Mouse (Mus musculus) frontal cortex, postnatal 14 days (tissue): Measurements from ENCODE around the gene Ugt1a2.

ENCODE experiments used
- DNase-seq, 2 experiments: peaks; one replicate each; pipeline ENCODE4 v3.0.0; 2022; ENCODE audit warnings: low spot score in 2 of 2

The Ugt1a2 gene

DNA sequence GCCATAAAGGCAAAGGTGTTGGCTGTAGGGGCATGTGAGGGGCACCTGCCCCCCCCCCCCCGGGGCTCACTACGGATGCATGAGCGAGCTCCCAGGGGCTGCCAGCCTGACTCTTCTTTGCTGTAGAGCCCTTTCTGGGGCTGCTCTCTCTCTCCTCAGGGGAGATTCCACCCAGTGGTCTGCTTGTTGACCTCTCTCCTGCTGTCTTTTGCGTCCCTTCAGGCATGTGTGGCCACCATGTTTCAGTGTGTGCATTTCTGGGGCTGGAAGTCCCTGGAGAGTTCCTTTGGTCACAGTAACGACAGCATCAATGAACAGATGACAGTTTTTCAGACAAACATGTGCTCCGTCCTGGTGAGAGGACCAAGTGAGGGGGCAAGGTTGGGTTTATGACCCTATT, 58.0 kb downstream of the Ugt1a2 start:
- no peak for DNase-seq

DNA sequence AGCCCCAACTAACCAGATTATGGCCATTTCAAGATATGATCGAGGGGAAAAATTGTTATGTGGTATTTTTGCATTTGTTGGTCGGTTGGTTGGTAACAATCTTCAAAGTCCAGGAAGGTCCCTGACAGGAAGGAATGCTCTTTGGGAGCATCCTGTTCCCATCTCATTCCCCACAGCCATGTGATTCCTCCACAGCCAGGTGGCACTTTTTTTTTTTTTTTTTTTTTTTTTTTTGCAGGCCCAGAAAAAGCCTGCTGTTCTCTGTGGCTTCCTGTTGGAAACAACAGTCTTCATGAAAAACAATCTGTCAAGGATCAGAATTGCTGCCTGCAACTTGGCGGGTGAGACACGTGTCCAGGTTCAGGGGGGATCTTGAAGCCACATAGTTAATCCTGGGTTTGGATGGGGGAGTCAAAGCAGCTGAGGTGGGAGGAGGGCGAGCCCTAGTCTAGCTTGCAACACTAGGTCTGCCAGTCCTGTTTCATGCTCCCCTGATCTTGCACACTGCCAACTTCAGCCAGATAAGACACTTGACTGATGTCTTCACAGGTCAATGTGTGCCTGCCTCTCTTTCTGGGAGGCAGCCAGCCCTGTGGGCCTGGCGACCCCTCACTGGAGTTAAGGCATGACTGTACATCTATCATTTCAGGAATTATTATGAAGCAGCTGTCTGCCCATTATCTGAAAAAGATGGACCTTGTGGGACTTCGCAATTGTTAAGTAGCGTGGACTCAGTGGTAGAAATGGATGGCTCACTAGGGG, 58.7 kb downstream of the Ugt1a2 start:
- DNase-seq = no peak

DNA sequence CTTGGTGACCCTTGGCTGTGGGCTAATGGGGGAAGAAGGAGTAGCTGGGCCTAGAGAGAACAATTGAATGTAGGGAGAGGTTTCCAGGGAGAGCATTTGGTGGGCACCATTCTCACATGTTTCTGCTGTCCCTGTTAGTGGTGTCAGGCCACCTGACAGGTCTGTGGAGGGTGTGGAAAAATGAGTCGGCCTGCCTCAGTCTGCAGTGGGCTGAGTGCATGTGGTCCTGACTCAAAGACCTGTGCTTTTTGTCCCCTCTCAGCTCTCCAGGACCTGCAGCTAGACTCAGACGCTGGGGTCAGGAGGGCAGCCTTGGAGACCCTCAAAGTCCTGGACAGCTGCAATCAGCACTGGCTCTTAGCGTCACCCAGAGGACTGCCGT, 59.2 kb downstream of the Ugt1a2 start:
- DNase-seq = no peak

DNA sequence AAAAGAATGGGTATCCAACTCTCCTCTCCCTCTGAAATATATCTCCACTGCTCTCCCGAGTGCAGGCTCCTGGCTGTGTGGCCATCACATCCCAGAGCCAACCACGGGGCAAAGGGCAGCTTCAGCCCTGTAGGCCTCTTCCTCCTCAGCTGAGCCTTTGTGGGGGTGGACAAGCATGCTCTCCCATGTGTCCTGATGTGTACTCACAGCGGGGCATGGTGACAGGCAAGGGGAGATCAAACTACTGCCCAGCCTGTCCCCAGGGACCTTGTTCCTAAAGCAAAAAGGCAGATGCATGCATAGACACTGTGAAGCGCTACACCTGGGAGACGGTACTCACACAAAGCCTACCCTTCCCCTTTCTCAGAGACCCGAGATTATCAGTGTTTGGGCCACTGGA, 59.7 kb downstream of the Ugt1a2 start:
- DNase-seq = no peak

DNA sequence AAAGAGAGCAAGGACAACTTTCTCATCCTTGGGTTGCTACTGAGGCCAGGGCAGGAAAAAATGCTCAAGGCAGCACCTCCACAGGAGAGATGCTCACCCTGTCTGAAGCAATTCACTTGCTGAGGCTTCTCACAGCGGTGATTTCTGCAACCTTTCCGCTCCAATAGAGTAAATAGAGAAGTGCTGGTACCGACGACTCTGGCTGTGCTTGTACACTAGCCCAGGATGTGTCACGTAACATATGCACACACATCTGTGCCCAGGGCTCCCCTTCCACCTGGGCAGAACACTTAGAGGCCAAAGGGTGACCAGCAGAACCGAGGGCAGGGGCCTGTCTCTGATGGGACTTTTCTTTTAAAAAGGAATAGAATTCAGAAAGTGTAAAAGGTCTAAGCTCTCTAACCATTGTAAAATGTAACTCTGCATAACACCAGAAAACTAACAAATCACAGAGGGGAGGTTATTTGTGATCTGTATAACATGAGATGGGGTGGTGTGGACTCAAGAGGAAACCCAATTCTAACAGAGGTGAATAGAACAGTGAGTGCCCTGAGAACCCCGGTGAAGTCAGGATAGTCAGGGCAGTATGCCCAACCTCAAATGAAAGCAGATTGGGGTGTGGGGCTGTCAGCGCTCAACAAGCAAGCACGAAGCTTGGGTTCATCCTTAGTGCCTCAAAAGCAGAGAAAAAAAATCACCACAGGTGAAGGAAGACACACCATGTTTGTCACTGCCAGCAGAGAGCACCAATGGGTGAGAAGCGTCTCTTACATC, 60.4 kb downstream of the Ugt1a2 start:
- DNase-seq = no peak

DNA sequence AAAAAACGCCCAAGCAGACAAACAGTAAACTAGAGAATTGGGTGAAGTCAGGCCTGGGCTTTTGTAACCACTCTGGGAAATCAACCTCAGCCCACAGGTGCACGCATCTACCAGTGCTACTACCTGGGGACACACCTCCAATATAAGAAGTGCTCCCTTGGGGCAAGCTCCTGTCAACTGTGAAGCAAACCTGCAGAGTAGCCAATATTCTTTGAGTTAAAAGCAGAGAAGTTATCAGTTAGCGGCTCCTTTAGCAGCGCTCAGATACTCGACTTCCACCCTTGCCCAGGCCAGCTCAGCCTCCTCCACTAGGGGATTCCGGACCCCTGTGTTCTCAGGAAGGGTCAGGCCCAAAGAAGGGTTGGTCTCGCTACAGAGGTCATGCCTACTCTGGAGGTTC, 61.3 kb downstream of the Ugt1a2 start:
- no peak for DNase-seq

DNA sequence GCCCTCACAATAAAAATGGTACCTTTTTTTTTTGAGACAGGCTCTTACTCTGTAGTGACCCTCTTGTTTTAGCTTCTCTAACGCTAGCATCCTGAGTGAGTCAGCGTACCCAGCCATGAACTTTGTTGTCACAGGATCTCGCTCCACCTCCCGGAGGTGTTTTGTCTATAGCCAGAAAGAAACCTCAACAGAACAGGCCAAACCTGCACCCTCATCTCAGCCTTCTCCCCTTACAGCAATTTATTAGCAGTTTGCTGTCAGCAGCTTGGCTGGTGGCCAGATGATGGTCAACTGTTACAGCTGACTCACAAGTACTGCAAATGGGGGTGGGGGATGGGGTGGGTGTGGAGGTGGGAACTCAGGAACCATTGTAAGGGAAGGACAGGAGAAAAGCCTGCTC, 61.9 kb downstream of the Ugt1a2 start:
- DNase-seq = no peak

DNA sequence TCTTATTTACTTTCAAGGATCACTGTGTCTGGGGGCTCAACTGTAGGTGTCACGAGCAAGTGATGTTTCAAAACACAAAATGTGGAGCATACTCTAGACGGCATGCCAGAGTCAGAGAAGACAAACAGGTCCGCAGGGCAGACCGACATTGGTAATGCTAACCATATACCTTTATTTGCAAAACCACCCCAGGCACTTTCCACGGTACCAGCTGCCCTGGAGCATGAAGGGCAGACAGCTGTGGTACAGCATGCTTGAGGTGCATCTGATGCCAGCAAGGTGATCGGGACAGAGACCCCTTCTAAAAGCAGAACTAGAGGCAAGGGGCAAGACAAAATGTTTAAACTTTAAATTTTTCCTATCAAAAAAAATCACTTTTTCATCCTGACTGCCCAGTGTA, 62.6 kb downstream of the Ugt1a2 start:
- DNase-seq = no peak

DNA sequence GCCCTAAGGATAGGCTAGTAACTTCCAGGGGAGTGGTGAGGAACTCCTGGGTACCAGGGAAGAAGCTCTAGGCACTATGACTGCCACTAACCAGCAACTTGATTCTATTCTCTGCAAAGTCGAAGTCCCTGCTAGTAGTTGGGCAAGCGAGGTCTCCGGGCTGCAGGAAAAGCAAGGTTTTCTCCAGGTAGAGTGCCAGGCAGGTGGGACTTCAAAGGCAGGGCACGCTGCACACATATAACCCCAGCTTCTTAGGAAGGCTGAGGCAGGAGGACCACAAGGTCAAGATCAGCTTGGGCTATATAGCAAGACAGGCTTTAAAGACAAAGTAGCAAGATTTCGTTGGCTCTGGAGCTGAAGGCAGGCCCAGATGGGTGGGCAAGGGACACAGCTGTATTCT, 63.4 kb downstream of the Ugt1a2 start:
- no peak for DNase-seq

DNA sequence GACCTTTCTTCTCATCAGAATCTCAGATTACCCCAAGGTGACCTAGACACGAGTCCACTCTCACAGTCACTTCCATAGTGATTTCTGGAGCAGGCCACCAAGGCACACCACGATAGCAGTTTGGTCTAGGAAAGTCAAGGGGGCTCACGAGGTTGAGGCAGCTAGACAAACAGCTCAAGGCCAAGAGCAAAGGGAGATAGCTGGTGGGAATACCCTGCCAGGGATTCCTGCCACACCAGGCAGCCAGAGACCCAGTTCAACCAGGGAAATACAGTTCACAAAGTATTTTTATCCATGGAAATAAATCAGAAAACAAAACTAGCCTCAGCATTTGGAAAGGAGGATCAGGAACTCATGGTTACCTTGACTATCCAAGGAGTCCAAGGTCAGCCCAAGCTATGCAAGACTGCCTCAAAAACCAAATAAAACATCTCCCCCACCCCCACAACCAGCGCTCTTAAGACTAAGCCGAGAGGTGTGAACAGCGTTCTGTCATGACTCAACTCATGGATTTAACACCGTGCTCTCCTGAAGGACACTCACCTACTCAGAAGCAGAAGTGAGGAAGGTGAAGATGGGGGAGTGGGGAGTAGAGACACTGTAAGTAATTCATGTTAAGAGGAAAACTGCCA, 64.0 kb downstream of the Ugt1a2 start:
- no peak for DNase-seq

DNA sequence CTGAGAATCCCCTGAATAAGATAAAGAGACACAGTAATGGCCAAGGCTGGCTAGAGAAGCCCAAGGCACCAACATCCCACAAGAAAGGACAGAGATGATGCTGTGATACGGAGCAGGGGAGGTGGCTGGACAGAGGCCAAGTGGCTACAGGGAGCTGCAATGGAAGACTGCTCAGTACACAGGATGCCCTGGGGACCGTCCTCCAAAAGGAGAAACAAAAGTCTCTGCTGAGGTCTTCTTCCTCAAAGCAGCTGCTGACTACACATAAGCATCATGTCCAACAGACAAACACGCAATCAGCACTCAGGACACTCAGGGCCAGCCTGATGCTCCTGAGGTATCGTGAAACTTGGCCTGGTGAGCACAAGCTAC, 64.5 kb downstream of the Ugt1a2 start:
- DNase-seq = peak in 1 of 2 experiments; percentile 32

DNA sequence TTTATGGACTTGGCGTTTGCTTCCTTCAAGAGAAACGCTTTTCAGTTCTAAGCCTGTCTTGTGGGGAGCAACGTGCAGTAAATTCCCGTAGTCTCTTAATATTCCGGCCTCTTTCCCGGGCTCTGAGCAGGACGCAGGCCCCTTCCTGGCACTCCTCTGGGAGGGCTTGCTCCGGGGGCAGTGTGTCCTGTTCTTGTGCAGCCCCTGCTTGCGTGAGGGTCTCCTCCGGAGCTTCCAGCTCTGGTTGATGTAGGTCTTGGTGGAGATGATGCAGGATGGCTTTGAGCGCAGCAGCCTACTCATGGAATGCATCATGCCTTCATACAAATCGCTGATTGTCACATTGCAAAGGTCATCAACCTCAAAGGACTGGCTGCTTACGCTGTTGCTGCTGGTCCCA, 65.7 kb downstream of the Ugt1a2 start:
- no peak for DNase-seq

DNA sequence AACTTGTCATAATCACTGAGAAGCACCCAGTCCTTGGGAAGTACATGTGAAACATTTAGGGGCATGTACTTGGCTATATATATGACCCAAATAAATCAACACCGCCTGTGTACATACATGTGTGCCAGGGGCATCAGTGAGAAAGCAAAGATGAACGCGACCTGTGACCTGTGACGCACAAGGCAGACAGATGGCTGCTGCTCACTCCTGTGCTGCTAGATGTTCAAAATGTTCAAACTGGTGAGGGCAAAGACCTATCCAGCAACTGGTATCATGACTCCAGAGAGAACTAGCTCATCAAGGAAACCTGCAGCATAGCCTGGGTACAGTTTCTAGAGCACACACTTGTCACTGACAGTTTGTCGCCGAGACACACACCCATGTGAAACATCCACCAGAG, 67.1 kb downstream of the Ugt1a2 start:
- peak in 1 of 2 experiments; percentile 7 for DNase-seq

DNA sequence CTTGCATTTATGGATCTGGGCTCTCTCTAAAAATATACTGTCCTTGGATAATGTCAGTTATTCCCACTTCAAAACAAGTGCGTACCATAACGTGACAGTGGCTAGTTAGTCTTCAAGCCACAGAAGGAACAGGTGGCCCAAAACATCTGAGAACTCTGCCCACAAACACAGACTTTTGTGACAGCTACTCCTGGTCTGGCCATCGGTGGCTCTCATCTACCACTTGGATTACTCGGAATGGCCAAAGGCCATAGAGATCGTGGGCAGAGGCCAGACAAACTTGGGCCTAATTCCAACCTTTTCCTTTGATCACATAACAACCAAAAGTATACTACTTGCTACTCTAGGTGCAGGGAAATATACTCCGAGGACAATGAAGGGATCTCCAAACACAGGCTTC, 67.7 kb downstream of the Ugt1a2 start:
- DNase-seq = peak in 1 of 2 experiments; percentile 13
